Mouse (Mus musculus) megakaryocyte, embryonic 14.5 days (primary cell): ENCODE data around the gene Elfn1.

Experiments used
- FLI1 ChIP-seq: IDR thresholded peaks from 2 replicates; pipeline ENCODE4 v1.6.1; 2012; ENCODE audit warnings: low read length, inconsistent platforms, mixed read lengths
- GATA1 ChIP-seq: IDR thresholded peaks from 3 replicates; pipeline ENCODE4 v1.6.1; 2012; ENCODE audit warnings: mixed read lengths, low read length, inconsistent platforms, borderline replicate concordance

DNA sequence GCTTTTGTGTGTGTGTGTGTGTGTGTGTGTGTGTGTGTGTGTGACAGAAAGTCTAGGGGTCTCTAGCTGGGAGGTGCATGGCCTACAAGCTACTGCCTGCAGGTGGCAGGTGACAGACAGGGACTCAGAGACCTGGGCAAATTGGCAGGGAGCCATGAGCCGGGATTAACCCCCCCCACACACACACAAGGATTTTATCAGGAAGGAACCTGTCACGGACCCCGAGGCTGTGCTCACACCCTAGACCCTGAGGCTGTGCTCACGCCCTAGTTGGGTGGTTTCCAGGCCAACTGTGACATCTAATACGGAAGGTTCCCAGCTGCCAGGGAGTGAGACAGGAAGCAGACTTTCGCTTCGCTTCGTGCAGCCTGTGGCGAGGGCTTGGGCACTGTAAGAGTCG lies 49.1 kb downstream of the Elfn1 start:
- no peak for TF ChIP-seq FLI1
- no peak for TF ChIP-seq GATA1
